Mouse (Mus musculus): ENCODE measurements around the gene Plpp3. TPM values are rescaled to one million over a fixed set of nuclear protein-coding genes. Genes with fewer than 3 reads are reported as not detected.

Plpp3 gene
- total RNA-seq, 2 experiments from 2014 or later: 56.4 to 57.5 TPM

- DNase-seq: peak in 1 of 2 experiments; percentile 59
Observed at GRCm38 (mm10) chr4:105218202-105218601, 61.1 kb downstream of the Plpp3 start.

GRCm38 (mm10) chr4:105219316-105219715 is 62.2 kb downstream of the Plpp3 start:
- DNase-seq: no peak

GRCm38 (mm10) chr4:105220849-105221248 is 63.7 kb downstream of the Plpp3 start:
- DNase-seq: no peak

- no peak for DNase-seq
Observed at GRCm38 (mm10) chr4:105221256-105221840, 64.2 kb downstream of the Plpp3 start.

- DNase-seq: no peak
Observed at GRCm38 (mm10) chr4:105223101-105223924, 66.2 kb downstream of the Plpp3 start.

- peak in 1 of 2 experiments; percentile 68 for DNase-seq
Observed at GRCm38 (mm10) chr4:105223925-105224300, 66.8 kb downstream of the Plpp3 start.

GRCm38 (mm10) chr4:105225512-105225911 is 68.4 kb downstream of the Plpp3 start:
- DNase-seq: peak; percentile 73 to 81

- DNase-seq: peak in 1 of 2 experiments; percentile 46
Observed at GRCm38 (mm10) chr4:105226351-105226750, 69.2 kb downstream of the Plpp3 start.

GRCm38 (mm10) chr4:105230127-105230526 is 73.0 kb downstream of the Plpp3 start:
- no peak for DNase-seq

- no peak for DNase-seq
Observed at GRCm38 (mm10) chr4:105240233-105240632, 83.1 kb downstream of the Plpp3 start.

- no peak for DNase-seq
Observed at GRCm38 (mm10) chr4:105244931-105245330, 87.8 kb downstream of the Plpp3 start.

- DNase-seq: peak; percentile 59 to 68
Observed at GRCm38 (mm10) chr4:105245479-105245944, 88.4 kb downstream of the Plpp3 start.

- DNase-seq: no peak
Observed at GRCm38 (mm10) chr4:105246331-105246730, 89.2 kb downstream of the Plpp3 start.

- DNase-seq: no peak
Observed at GRCm38 (mm10) chr4:105248161-105248560, 91.0 kb downstream of the Plpp3 start.

GRCm38 (mm10) chr4:105249283-105249682 is 92.1 kb downstream of the Plpp3 start:
- no peak for DNase-seq

GRCm38 (mm10) chr4:105250946-105251345 is 93.8 kb downstream of the Plpp3 start:
- no peak for DNase-seq

GRCm38 (mm10) chr4:105252044-105252443 is 94.9 kb downstream of the Plpp3 start:
- no peak for DNase-seq

- no peak for DNase-seq
Observed at GRCm38 (mm10) chr4:105252571-105253200, 95.5 kb downstream of the Plpp3 start.

- no peak for DNase-seq
Observed at GRCm38 (mm10) chr4:105253453-105254341, 96.5 kb downstream of the Plpp3 start.

- DNase-seq: no peak
Observed at GRCm38 (mm10) chr4:105254365-105254764, 97.2 kb downstream of the Plpp3 start.

- DNase-seq: no peak
Observed at GRCm38 (mm10) chr4:105255185-105255584, 98.0 kb downstream of the Plpp3 start.

Measured in heart, adult 18-20 months (tissue).